Mouse (Mus musculus) limb, embryonic 15.5 days (tissue): ENCODE data around the gene Med11. TPM values are rescaled to one million over a fixed set of nuclear protein-coding genes. Genes with fewer than 3 reads are reported as not detected.
"Not testable (repeated sequence)": the region's sequence is repeated elsewhere in the genome, so short reads cannot be mapped to it uniquely, and the experiment has no call there.

Source experiments
- ATAC-seq: fragments of 200-750 bp; cut with Nextera tagmentation; 2 replicates; pipeline ENCODE4 v1.8.0; 2017; ENCODE audit warnings: low read depth, moderate TSS enrichment; ENCODE audit not compliant: insufficient number of reproducible peaks, low FRiP score, low TSS enrichment
- H3K27ac ChIP-seq: fragments of 300-500 bp; sonication (generic); 2 replicates; pipeline ENCODE4 v1.5.1; 2015; ENCODE audit warnings: moderate library complexity, mild to moderate bottlenecking, inconsistent platforms
- H3K27me3 ChIP-seq: fragments of 300-500 bp; sonication (generic); 2 replicates; pipeline ENCODE4 v1.6.1; 2015; ENCODE audit warnings: inconsistent platforms
- H3K36me3 ChIP-seq: fragments of 300-500 bp; sonication (generic); 2 replicates; pipeline ENCODE4 v1.6.1; 2015; ENCODE audit warnings: inconsistent platforms
- H3K4me1 ChIP-seq: fragments of 300-500 bp; sonication (generic); 2 replicates; pipeline ENCODE4 v1.6.1; 2015; ENCODE audit warnings: inconsistent platforms
- H3K4me2 ChIP-seq: fragments of 300-500 bp; sonication (generic); 2 replicates; pipeline ENCODE4 v1.6.1; 2015; ENCODE audit warnings: mild to moderate bottlenecking, inconsistent platforms
- H3K4me3 ChIP-seq: fragments of 300-500 bp; sonication (generic); 2 replicates; pipeline ENCODE4 v1.5.1; 2015; ENCODE audit warnings: mild to moderate bottlenecking, inconsistent platforms
- H3K9ac ChIP-seq: fragments of 300-500 bp; sonication (generic); 2 replicates; pipeline ENCODE4 v1.6.1; 2015; ENCODE audit warnings: inconsistent platforms
- H3K9me3 ChIP-seq: fragments of 300-500 bp; sonication (generic); 2 replicates; pipeline ENCODE4 v1.6.1; 2016; ENCODE audit warnings: inconsistent platforms
- WGBS: fragments of 180-500 bp; shearing (Covaris S2); methylation state at CpG from one replicate; pipeline ENCODE4 v1.1.7; 2015; 5-methylcytosine and 5-hydroxymethylcytosine counted together
- polyA plus RNA-seq: library from polyadenylated mRNA; unstranded; fragments of >200 nt; fragmentation: Nextera tagmentation; extraction: Ambion mirVana; gene quantifications from 2 replicates; pipeline ENCODE4 v1.2.1, GENCODE M21; 2015

Med11 gene
- polyA plus RNA-seq, 1 experiment from 2014 or later: 37.6 TPM

DNA sequence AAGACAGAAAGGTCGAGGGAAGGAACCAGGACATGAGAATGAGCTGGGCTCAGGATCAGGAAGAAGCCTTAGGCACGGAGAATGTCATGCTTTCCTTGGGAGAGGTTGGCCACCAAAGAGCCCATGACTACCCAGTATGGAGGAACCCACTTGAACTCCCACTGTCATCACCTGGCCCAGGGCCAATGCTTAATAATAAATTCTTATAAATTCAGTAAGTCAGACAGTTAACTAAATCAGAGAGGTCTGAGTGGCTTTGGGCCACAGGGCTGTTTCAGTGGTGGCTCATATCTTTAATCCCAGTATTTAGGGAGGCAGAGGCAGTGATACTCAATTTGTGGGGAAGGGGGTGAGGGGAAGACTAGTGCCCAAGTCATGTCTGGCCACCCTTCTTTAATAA is 793 bp upstream of the Med11 start:
- Histone ChIP-seq H3K9ac (no peak overlapping the region), H3K4me2 (no peak overlapping the region), H3K27ac (no peak overlapping the region), H3K9me3 (no peaks in the 10 kb centered on the region), H3K4me1 (peaks cover 16% of the 10 kb centered on the region; the same call in 1 of the 2 replicates), H3K4me3 (no peak overlapping the region), H3K27me3 (no peaks in the 10 kb centered on the region), H3K36me3 (peaks cover 13% of the 10 kb centered on the region)
- no peak for ATAC-seq
- 81% methylated on average over 2 of the region's 2 CpGs for WGBS

DNA sequence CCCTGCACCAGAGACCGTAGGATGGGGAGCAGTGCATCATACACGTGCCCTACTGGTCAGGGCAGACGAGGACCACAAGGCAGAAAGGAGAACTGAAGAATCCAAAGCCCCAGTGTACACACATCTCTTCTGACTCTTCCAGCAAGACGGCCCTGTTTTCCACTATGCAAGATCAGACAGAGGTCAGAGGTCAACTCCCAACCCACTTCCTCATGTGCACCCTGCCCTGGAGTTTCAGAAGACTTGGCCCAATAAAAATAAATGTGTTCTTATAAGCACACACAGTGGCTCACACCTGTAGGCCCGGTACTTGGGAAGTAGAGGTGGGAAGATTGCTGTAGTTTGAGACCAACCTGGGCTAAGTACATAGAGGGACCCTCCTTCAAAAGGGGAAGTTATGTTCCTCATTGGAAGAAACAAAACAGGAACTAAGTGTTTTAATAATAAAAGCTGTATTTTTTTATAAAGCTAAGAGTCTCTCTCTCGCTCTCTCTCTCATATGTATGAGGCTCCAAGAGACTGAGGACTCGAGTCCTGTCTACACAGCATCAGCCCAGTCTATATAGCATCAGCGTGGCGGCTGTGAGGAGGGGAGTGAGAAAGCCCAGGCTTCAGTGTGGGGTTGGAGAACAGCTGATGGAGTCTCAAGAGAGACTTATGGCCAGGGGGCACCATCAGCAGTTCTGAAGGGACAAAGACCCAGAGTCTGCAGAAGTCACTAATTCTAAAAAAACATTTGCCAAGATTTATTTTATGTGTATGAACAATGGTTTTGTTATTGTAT is 1.7 kb downstream of the Med11 start:
- no peak for ATAC-seq
- peaks cover 16% of the 10 kb centered on the region; the same call in 1 of the 2 replicates for H3K4me1 ChIP-seq
- WGBS: 85% methylated on average over 9 of the region's 9 CpGs
- H3K9ac ChIP-seq: no peak overlapping the region
- H3K27me3 ChIP-seq: peaks cover under 1% of the 10 kb centered on the region
- H3K4me2 ChIP-seq: no peak overlapping the region
- H3K4me3 ChIP-seq: no peak overlapping the region
- H3K27ac ChIP-seq: no peak overlapping the region
- no peaks in the 10 kb centered on the region for H3K9me3 ChIP-seq
- peaks cover 13% of the 10 kb centered on the region for H3K36me3 ChIP-seq

DNA sequence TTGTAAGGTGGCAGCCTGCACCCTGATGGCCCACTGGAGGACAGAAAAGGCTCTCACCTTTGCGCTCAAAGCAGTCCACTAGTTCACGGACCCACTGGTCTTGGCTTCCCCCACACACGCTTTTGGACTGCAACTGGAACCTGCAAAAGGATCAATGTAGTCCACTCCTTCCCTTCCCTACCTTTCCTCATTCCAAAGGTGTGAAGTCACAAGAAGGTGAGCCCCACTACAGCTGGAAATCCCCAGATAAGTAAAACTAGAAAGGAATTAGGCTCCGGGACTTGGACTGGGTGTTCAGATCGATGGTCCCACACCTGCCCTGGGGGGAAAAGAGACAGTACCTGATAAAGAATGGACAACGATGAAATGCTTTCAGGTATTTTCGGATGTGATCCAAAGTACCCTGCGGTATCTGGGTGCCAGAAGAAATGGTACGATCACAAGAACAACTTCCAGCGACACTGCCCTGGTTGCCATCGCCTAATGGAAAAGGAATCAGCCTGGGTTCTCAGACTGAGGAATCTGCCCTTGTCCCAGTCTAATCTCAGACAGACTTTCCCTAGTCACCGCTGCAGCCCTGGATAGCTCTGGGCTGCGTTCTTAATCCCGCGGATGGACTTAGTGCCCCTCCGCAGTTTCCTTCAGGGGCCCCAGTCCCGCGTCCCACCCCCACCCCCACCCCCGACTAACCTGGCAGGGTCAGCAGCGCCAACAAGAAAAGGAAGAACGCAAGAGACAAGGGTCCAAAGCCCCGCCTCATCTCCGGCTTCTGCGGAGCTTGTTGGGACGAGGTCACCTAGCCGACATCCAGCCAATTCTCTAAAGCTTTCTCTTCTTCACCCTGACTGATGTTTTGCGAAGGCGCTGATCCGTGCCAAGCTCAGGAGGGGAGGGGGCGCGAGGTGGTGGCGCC is 7.2 kb downstream of the Med11 start, which contains the start of gene Zmynd15:
TSS of gene Zmynd15 (plus strand) at position 746 of the 913 bp plus-strand sequence.
- H3K27me3 ChIP-seq: peaks cover 40% of the 10 kb centered on the region
- peak within 1 kb of the TSS; percentile 56 for H3K4me3 ChIP-seq
- H3K9me3 ChIP-seq: no peaks in the 10 kb centered on the region
- peak within 1 kb of the TSS; percentile 91 for H3K4me2 ChIP-seq
- ATAC-seq: no peak
- H3K36me3 ChIP-seq: peaks cover 5% of the 10 kb centered on the region; the same call in 1 of the 2 replicates
- no peak within 1 kb of the TSS for H3K27ac ChIP-seq
- 16% methylated on average over 29 of the region's 32 CpGs for WGBS
- H3K4me1 ChIP-seq: peaks cover 15% of the 10 kb centered on the region
- H3K9ac ChIP-seq: peak within 1 kb of the TSS; percentile 56

DNA sequence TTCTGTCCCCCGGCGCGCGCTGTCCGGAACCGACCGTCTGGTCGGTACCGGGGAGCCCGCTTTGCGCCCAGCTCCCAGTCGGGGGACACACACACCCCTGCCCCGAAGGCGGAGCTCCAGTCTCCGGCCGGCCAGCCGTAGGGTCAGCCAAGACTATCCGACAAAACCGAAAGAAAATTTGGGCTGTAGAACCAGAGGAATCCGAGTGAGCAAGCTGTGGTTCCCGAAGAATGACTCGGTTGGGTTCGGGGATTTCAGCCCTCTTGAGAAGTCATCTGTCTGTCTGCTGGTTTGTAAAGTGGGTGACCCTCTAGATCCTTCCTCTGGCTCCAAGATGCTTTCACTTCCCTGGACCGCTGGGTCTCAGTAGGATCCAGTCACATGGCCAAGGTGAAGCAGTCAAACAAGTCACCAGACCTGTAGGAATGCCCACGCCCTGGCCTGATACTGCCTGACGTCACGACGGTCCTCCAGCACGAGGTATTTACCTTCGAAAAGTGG is 7.9 kb downstream of the Med11 start, which contains the start of gene Cxcl16:
TSS of gene Cxcl16 (minus strand) at position 384 of the 501 bp plus-strand sequence.
- H3K27ac ChIP-seq: no peak within 1 kb of the TSS
- H3K4me1 ChIP-seq: peaks cover 15% of the 10 kb centered on the region
- peak within 1 kb of the TSS; percentile 91 for H3K4me2 ChIP-seq
- H3K4me3 ChIP-seq: peak within 1 kb of the TSS; percentile 56
- H3K27me3 ChIP-seq: peaks cover 47% of the 10 kb centered on the region
- 5% methylated on average over 30 of the region's 30 CpGs for WGBS
- no peaks in the 10 kb centered on the region for H3K9me3 ChIP-seq
- H3K36me3 ChIP-seq: peaks cover 5% of the 10 kb centered on the region; the same call in 1 of the 2 replicates
- peak within 1 kb of the TSS; percentile 56 for H3K9ac ChIP-seq
- ATAC-seq: no peak

DNA sequence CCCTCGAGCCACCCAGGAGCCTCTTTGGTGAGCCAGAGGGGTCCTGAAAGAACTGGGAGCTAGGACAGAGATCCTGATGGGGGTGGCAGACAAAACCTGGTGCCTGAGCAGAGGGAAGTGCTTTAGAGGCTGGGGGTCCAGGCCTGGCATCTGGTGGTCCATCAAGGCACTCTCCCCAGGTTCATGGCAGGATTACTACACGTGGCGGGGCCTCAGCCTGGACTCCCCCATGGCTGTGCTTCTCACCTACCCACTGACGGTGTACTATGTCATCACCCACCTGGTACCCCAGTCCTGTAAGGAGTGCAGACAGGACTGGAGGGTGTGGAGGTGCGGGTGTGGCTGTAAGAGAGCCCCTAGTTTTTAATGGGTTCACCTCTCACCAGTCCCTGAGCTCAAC is 12.3 kb downstream of the Med11 start:
- H3K36me3 ChIP-seq: no peaks in the 10 kb centered on the region
- 76% methylated on average over 5 of the region's 5 CpGs for WGBS

DNA sequence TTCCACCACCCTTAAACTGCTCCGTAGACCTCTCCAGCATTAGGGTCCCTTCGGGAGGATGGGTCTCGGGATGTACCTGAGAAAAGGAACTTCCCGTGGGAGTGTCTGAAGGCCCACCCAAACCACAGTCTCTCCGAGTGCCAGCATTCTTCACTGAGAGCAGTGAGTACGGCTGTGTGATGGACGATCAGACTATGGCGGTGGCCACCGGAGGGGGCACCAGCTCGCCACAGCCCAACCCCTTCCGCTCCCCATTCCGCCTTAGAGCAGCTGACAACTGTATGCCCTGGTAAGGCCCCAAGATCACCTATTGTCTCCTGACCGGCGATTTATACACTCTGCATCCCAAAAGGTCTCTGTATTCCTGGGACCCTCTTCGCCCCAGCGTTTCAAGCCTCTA is 13.5 kb downstream of the Med11 start:
- Histone ChIP-seq H3K27me3 (peaks cover 50% of the 10 kb centered on the region), H3K4me2 (peak overlapping the region; percentile 64), H3K4me3 (peak overlapping the region; percentile 33; the same call in 1 of the 2 replicates), H3K36me3 (no peaks in the 10 kb centered on the region), H3K9ac (no peak overlapping the region), H3K4me1 (peaks cover 12% of the 10 kb centered on the region), H3K27ac (no peak overlapping the region), H3K9me3 (no peaks in the 10 kb centered on the region)
- no peak for ATAC-seq
- WGBS: 31% methylated on average over 16 of the region's 16 CpGs

More for the DNA sequence above, 12.3 kb downstream of the Med11 start:
- no peak overlapping the region for H3K9ac ChIP-seq
- peaks cover 23% of the 10 kb centered on the region for H3K4me1 ChIP-seq
- no peak for ATAC-seq
- no peaks in the 10 kb centered on the region for H3K9me3 ChIP-seq
- no peak overlapping the region for H3K4me3 ChIP-seq
- no peak overlapping the region for H3K27ac ChIP-seq
- no peak overlapping the region for H3K4me2 ChIP-seq
- peaks cover 57% of the 10 kb centered on the region for H3K27me3 ChIP-seq

DNA sequence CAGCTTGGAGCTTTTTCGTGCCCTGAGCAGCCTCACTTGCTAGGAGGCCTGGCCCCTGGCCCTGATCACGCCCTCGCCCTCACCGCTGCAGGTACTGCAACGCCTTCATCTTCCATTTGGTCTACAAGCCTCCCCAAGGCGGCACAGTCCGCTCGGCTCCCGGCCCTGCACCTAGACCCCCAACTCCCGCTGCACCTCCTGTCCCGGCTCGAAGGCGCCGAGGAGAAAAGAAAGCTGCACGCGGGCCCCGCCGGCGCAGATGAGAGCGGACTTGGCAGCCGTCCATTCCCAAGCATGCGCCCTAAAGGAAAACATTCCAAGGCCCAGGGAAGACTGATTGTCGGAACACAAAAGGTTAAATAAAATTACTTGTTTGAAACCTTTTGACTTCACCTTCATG is 14.1 kb downstream of the Med11 start:
- Histone ChIP-seq H3K27me3 (peaks cover 44% of the 10 kb centered on the region), H3K27ac (0 out of 2 replicates have a peak overlapping the region, but pooled peaks have one; percentile 61), H3K36me3 (no peaks in the 10 kb centered on the region), H3K4me3 (peak overlapping the region; percentile 33), H3K4me2 (peak overlapping the region; percentile 64), H3K9me3 (no peaks in the 10 kb centered on the region), H3K4me1 (peaks cover 12% of the 10 kb centered on the region), H3K9ac (no peak overlapping the region)
- WGBS: 5% methylated on average over 23 of the region's 23 CpGs
- no peak for ATAC-seq

DNA sequence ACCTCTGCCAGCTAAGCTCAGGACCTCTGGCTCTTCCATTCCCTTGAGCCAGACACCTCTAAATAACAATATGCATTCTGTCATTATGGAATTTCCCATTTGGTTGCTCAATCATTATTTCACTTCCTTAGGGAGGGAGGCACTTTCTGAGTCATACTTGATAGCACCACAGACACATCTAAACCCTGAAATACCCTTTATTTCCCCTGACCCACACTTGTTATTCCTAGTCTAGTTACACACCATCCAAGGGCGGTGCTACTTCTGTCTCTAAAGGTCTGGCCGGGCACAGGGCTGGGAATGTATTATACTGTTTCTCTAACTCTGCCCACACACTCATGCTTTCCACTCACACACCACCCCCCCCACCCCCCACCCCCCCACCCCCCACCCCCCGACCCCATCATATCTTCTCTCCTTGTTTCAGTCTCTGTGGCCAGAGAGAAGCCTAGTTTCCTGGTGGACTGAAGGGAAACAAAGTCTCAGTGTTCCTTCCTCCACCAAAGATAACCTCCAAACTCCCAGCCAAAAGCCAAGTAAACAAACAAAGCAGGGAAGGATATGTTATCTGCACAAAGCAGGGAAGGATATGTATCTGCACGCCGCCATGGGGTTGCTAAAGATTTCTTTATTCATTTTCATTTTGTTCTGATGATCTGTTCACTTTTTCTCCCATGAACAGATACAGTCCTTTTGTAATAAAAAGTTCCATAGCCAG is 16.3 kb downstream of the Med11 start:
- 86% methylated on average over 5 of the region's 5 CpGs for WGBS
- Histone ChIP-seq H3K4me3 (no peak overlapping the region), H3K9me3 (no peaks in the 10 kb centered on the region), H3K4me1 (peaks cover 12% of the 10 kb centered on the region), H3K4me2 (no peak overlapping the region), H3K27ac (no peak overlapping the region), H3K36me3 (no peaks in the 10 kb centered on the region), H3K9ac (no peak overlapping the region), H3K27me3 (peaks cover 30% of the 10 kb centered on the region; the same call in 1 of the 2 replicates)
- ATAC-seq: no peak

DNA sequence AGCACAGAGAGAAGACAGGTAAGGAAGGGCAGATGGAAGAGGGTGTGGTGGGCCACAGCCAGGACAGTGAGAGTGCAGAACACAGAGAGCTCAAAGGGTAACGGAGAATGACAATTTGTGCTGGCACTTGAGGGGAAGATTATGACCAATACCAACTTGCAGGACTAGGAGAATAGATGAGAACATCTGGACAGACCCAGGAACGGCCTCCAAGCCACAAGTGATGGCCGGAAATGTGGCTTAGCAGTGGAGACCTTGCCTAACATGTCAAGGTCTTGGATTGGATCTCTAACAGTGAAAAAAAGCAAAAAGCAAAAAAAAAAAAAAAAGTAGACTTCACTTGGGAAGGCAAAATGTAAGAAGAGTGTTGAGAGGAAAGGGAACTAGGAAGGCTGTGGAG is 18.0 kb downstream of the Med11 start:
- WGBS: 81% methylated on average over 3 of the region's 3 CpGs
- ATAC-seq: no peak
- H3K4me3 ChIP-seq: no peak overlapping the region
- peaks cover 12% of the 10 kb centered on the region for H3K4me1 ChIP-seq
- H3K27me3 ChIP-seq: 0 out of 2 replicates have a peak, but pooled peaks cover 14% of the 10 kb centered on the region
- H3K9me3 ChIP-seq: no peaks in the 10 kb centered on the region
- no peaks in the 10 kb centered on the region for H3K36me3 ChIP-seq
- no peak overlapping the region for H3K4me2 ChIP-seq
- H3K27ac ChIP-seq: no peak overlapping the region
- H3K9ac ChIP-seq: no peak overlapping the region

DNA sequence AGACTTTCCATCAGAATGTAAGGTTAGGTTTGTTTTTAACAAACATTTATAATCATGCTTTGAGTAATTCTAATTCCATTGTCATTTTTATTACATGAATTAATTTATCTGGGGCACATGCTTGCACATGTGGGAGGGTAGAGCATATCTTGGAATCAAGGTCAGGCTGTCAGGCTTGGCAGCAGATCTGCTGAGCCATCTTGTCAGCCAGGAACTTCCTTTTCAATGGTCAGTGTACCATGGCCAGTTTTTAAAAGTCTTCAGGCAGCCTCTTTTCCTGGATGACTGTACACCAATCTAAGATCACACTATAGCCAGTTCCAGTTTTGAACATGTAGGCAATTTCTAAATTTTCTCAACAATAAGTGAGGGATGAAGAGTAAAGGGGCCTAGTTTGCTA is 21.0 kb downstream of the Med11 start:
- ATAC-seq: no peak

DNA sequence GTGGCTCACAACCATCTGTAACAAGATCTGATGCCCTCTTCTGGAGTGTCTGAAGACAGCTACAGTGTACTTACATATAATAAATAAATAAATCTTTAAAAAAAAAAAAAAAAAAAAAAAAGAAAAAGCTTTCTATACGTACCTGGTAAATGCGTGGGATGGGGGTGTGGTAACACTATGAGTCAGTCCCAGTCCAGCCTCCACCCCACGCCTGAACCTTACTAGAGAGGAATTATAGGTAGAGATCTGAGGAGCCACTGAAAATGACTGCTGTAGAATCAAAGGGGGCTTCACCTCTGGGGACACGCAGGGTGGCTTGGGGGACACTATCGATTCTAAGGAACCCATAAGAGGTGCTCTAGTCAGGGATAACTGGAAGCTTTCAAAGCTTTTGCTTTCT is 21.6 kb downstream of the Med11 start:
- 85% methylated on average over 5 of the region's 5 CpGs for WGBS
- ATAC-seq, H3K27ac ChIP-seq: not testable (repeated sequence)

More for the DNA sequence above, 21.0 kb downstream of the Med11 start:
- H3K9ac ChIP-seq: no peak overlapping the region
- no peaks in the 10 kb centered on the region for H3K36me3 ChIP-seq
- no peaks in the 10 kb centered on the region for H3K9me3 ChIP-seq
- no peak overlapping the region for H3K4me2 ChIP-seq
- 0 out of 2 replicates have a peak, but pooled peaks cover under 1% of the 10 kb centered on the region for H3K27me3 ChIP-seq
- H3K4me3 ChIP-seq: no peak overlapping the region
- H3K4me1 ChIP-seq: no peaks in the 10 kb centered on the region
- H3K27ac ChIP-seq: no peak overlapping the region

More for the DNA sequence above, 21.6 kb downstream of the Med11 start:
- H3K4me3 ChIP-seq, H3K4me2 ChIP-seq, H3K9me3 ChIP-seq, H3K27me3 ChIP-seq, H3K36me3 ChIP-seq, H3K9ac ChIP-seq, H3K4me1 ChIP-seq: not testable (repeated sequence)
